Mouse (Mus musculus) yolk sac, embryonic 10.5 days (tissue): ENCODE results near the gene Polr1c.

Experiments
- DNase-seq: peaks from one replicate; pipeline ENCODE4 v3.0.0-alpha.2; 2017; ENCODE audit warnings: low spot score

Polr1c gene

GRCm38 (mm10) chr17:46265918-46266618, 18.2 kb upstream of the Polr1c start:
- DNase-seq = peak; percentile 65

- DNase-seq = no peak
Measured at GRCm38 (mm10) chr17:46265502-46265901, 17.6 kb upstream of the Polr1c start.

GRCm38 (mm10) chr17:46262201-46262694, 14.4 kb upstream of the Polr1c start:
- DNase-seq = no peak

- no peak for DNase-seq
Measured at GRCm38 (mm10) chr17:46259675-46260074, 11.8 kb upstream of the Polr1c start.

GRCm38 (mm10) chr17:46258279-46259053, 10.6 kb upstream of the Polr1c start:
- no peak for DNase-seq

GRCm38 (mm10) chr17:46255147-46255546, 7.3 kb upstream of the Polr1c start:
- no peak for DNase-seq

- peak; percentile 48 for DNase-seq
Measured at GRCm38 (mm10) chr17:46254106-46254505, 6.3 kb upstream of the Polr1c start.

GRCm38 (mm10) chr17:46253452-46254084, 5.7 kb upstream of the Polr1c start, which contains the start of gene Lrrc73:
Gene Lrrc73 (plus strand): TSS chr17:46253531.
- peak; percentile 86 for DNase-seq

GRCm38 (mm10) chr17:46252571-46253451, 5.0 kb upstream of the Polr1c start:
- no peak for DNase-seq

GRCm38 (mm10) chr17:46251174-46251573, 3.3 kb upstream of the Polr1c start:
- no peak for DNase-seq

GRCm38 (mm10) chr17:46248189-46248522, 302 bp upstream of the Polr1c start:
- no peak for DNase-seq

GRCm38 (mm10) chr17:46244579-46244978, 3.3 kb downstream of the Polr1c start:
- no peak for DNase-seq

GRCm38 (mm10) chr17:46243624-46244023, 4.2 kb downstream of the Polr1c start:
- DNase-seq = no peak

GRCm38 (mm10) chr17:46242993-46243392, 4.9 kb downstream of the Polr1c start:
- DNase-seq = no peak

GRCm38 (mm10) chr17:46242274-46242673, 5.6 kb downstream of the Polr1c start:
- no peak for DNase-seq

GRCm38 (mm10) chr17:46241471-46241870, 6.4 kb downstream of the Polr1c start:
- DNase-seq = no peak

GRCm38 (mm10) chr17:46239516-46240114, 8.2 kb downstream of the Polr1c start:
- DNase-seq = no peak

- no peak for DNase-seq
Measured at GRCm38 (mm10) chr17:46237480-46237879, 10.4 kb downstream of the Polr1c start.

GRCm38 (mm10) chr17:46237079-46237478, 10.8 kb downstream of the Polr1c start:
- DNase-seq = no peak

- no peak for DNase-seq
Measured at GRCm38 (mm10) chr17:46236067-46236466, 11.8 kb downstream of the Polr1c start.

GRCm38 (mm10) chr17:46227576-46227975, 20.3 kb downstream of the Polr1c start:
- no peak for DNase-seq
